Mouse (Mus musculus) heart, postnatal 0 days (tissue): ENCODE results near the gene Olfr1413.

Source experiments
- CTCF ChIP-seq: IDR thresholded peaks from 2 replicates; pipeline ENCODE4 v1.5.1; 2016; ENCODE audit warnings: antibody characterized with exemption, control low read depth, low read depth
- EP300 ChIP-seq: IDR thresholded peaks from 2 replicates; pipeline ENCODE4 v1.6.1; 2016; ENCODE audit warnings: antibody characterized with exemption, low read depth

- TF ChIP-seq EP300 (no peak), CTCF (peak; percentile 87)
Observed at GRCm38 (mm10) chr1:92611008-92611407, 39.9 kb downstream of the Olfr1413 start.
